Mouse (Mus musculus) kidney, postnatal 14 days (tissue): Measurements from ENCODE around the gene Rnase12.

Experiments
- DNase-seq: peaks from one replicate; pipeline ENCODE4 v3.0.0; 2022; ENCODE audit warnings: mixed read lengths

Gene Rnase12

DNA sequence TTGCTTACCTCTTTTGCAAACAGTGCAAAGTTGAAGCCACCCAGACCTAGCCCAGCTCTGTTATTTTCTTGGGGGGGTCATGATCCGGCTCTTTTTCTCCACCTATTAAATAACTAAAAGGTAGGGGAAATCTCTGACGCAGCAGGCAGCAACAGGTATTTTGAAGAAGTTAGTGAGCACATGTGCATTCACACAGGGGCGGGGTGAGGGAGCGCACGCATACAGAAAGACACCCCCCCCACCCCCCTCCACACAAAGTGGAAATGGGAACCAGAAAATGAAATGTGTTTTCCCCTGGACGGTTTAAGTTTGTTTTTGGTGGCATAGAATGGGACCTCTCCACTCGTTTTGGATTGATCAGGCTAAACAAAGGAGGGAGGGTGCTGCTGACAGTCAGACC, 26.3 kb upstream of the Rnase12 start:
- DNase-seq = no peak

DNA sequence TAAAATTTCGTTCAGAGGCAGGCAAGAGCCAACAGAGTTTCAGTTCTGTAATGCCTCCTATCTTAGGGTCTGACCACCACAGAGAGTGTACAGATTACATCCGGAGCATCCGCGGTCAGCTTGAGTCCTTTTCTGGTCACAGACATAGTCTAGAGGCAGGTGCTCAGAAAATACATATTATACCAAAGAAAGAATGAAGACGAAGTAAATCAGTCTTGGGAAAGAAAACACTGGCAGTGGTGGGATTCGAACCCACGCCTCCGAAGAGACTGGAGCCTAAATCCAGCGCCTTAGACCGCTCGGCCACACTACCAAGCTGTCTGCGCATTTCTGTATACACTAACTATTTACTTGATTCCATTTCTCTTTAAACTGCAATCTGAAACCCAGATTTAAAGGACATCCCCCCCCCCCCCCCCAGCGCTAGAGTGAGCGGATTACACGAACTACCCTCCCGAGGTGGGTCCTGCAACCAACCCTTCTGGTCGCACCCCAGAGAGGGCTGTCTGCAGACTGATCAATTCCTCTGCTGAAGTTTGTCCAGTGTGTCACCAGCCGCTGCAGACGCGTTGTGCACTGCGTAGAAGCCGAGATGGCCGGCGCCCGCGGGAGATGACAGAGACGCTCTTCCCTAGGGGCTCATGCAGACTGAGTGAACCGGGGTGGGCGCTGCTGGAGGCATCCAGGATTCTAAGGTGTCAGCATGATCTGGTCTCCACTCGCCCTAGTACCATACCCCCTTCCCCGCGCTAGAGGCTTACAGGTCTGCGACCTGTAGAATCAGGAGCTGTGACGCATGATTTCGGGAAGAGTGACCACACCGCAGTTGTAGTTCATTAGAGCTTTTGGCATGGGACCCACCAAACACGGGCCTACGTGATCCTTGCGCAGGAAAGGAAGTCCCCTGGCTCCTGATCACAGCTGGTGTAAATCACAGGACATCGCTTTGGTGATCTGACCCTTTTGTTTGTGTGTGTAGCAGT, 25.4 kb upstream of the Rnase12 start:
- DNase-seq = peak; percentile 56

DNA sequence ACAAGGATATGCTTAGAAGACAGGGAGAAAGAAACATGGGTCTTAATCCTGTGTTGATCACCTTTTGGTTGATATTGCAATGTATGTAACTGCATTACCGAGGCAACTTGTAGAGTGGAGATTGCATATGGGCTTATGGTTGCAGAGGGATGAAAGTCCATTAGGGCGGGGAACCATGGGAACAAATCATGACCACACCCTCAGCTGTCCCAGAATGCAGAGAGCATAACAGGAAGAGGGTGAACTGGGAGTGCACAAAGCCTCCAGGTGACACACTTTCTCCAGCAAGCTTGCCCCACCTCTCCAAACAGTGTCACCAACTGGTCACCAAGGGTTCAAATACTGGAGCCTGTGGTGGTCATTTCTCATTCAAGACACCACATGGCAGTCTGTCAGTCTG, 23.6 kb upstream of the Rnase12 start:
- no peak for DNase-seq

DNA sequence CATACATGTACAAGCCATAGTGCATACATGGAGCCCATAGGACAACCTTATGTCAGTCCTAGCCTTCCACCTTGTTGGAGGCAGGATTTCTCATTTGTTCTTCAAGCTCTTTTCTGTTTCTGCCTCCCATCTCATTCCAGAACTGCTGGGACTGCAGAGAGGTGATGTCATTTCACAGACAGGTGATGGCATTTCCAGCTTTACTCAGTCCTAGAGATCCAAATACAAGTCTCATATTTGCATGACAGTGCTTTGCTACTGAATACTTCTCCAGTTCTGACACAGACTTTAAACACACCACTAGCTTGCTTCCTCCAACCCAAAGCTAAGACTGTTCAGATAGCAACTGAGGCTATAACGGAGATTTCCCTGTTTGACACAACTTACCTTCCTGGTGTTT, 21.7 kb upstream of the Rnase12 start:
- DNase-seq = no peak

DNA sequence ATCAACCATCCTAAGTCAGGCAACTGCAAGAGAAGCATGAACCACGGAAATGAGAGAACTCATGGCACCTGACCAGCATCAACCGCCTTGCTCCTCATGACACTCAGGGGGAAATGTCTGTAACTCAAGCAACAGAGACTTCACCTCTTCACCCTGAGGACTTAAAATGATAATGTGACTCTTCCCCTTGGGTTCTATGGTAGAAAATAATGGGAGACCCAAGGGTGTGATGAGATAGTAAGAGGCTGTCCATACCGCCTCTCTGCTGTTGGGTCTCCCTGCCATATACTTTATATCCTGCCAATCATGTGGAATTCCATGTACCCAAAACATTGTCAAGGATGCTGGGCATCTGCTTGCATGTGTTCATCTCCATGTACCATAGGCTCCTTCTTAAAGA, 16.9 kb upstream of the Rnase12 start, which contains the start of gene Olfr750:
Olfr750 (minus strand) TSS at position 101 of the 400 bp plus-strand sequence.
- no peak for DNase-seq

DNA sequence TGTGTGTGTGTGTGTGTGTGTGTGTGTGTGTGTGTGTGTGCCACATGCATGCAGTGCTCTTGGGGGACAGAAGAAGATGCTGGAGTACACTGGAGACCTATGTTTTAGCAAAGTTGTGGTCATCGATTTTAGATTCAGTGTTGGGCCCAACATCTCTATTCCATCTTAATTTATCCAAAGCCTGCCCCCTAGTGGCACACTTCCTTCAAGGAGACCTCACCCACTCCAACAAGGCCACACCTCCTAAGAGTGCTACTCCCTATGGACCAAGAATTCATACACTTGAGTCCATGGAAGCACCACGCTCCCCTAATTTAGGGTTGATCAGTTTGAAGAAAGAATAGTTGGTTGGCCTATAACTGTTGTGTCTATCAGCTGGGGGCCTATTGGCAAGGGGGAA, 12.2 kb upstream of the Rnase12 start:
- DNase-seq = peak; percentile 28

DNA sequence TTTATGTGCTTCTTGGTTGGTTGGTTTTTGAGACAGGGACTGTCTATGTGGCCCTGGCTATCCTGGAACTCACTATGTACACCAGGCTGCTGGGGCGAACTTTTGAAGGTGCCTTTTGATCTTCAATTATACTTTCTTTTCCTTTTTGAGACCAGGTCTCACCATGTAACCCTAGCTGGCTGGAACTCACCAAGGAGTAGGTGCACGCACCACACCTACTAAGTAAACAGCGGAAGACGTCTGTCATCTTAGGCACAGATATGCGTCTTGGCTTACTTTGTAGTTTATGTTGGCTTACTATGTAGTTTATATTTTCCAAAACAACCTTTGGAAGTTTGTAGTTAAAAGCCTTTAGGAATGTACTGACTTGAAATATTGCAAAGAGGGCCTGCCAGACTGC, 11.5 kb upstream of the Rnase12 start:
- DNase-seq = no peak

DNA sequence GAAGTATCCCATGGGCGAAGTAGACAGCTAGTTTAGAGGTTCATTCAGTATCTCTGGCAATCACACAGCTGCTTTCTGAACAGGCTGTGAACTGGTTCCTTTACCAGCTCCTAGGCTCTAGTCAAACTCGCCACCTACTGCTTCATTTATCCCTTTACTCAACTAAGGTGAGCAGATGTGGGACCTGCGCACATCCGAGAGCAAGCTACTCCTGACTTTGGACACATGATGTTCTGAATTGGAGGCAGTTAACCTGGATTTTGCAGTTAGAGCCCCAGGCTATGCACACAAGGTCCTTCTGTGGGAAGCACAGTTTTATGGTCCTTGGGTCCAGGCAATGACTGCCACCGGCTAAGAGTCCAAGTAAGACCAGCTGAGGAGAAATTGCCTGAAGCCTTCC, 3.3 kb upstream of the Rnase12 start:
- DNase-seq = no peak

DNA sequence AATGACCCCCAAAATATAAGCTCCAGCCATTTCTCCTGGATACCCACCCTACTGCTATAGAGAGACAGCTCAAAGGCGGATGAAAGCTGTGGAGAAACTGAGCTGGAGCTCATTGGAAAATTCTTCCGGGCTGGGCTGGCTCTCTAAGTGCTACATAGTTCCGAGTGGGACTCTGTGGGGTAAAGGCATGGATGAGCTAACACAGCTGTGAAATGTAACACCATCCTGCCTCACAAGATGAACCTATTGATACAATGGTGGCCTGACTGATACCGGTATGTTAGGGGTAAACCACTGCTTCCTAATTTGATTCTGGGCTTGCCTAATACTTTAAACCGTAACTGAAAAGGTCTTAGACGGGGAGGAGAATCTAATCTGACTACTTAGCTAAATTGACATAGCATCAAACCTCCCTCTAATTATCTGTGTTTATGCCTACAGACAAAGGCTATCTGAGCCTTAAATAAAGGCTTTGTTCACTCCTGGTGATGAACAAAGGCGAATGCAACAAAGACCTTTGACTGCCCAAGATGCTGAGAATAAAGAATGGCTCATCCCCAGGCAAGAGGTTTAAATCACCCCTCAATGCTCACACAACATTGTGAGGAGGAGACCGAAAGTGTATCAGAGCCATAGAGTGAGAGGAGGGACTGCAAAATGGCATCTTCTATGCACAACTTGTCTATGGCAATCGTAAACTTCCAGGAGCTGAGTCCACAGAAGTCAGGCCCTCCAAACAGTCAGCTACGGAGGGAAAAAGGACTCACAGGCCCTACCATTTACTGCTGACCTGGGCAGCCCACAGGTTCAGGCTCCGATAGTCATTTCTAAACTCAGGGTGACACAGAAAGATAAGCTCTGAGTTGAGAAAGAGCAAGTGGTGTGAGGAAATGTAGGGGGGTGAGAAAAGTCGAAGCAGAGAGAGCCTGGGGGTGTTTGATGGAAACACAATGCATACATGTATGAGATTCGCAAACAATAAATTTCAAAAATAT, 2.9 kb downstream of the Rnase12 start:
- DNase-seq = no peak

DNA sequence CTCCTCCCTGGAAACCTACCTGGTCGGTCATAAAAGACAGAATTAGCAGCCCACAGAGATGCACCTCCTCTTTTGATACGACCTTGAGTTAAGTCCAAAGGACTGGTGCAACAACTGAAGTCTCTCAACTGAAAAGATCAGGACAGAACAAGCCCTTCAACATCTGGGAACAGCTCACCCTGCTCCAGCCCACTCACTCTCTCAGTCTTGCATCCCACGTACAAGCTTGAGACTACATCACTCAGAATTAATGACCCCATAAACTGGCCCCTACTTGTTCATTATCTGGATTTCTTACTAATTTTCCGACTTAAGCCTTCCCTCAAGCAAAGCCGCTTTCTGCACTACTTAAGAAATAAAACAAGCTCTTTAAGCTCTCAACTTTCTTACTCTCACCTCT, 4.3 kb downstream of the Rnase12 start:
- no peak for DNase-seq

DNA sequence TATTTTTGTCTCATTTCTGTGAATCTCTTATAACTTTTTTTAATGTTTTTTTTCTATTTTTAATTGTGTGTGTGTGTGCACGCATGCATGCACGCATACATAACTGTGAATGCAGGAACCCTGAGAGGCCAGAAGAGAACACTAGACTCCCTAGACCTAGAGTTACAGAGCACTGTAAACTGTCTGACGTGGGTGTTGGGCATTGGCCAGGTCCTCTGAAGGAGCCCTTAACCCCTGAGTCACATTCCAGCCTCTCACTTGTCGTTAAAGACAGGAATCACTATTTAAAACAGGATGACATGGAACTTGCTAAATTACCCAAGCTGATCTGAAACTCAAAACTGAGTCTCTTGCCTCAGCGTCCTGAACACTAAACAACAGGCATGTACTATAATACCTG, 5.5 kb downstream of the Rnase12 start:
- DNase-seq = no peak

DNA sequence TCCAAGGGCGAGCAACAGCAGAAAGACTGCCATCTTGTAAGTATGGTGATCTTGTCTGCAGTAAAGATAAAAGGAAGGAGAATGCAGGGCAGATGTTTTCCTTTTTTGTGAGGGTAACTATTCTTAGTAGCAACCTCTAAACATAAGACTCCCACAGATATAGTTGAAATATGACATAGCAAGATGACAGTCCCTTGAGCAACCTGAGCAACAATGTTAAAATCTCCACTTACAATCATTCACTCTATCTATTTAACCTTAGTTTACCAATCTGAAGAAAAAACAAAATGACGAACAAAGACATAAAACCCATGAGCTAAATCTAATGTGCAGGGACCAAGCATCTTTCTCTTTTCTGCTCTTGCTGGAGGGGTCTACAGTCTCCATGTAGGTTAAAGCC, 7.4 kb downstream of the Rnase12 start, which contains the start of gene Rnase11:
Rnase11 (minus strand) TSS at position 101 of the 400 bp plus-strand sequence.
- DNase-seq = no peak

DNA sequence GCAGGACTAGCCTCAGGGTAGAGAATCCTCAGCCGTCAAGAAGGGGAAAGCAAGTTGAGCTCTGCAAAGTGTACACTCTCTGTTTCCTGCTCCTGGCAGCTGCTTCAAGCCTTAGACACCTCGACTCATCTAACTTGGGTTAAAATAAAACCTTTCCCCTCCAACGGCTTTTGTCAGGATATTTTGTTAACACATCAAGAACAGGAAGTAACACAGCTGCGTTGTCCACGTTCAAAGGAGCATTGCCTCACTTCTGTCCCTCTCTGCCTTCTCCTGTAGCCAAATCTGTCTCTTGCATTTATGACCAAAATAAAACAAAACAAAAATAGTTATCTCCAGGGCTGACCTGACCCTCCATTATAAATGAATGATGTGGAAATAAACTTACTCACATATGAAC, 9.6 kb downstream of the Rnase12 start:
- no peak for DNase-seq

DNA sequence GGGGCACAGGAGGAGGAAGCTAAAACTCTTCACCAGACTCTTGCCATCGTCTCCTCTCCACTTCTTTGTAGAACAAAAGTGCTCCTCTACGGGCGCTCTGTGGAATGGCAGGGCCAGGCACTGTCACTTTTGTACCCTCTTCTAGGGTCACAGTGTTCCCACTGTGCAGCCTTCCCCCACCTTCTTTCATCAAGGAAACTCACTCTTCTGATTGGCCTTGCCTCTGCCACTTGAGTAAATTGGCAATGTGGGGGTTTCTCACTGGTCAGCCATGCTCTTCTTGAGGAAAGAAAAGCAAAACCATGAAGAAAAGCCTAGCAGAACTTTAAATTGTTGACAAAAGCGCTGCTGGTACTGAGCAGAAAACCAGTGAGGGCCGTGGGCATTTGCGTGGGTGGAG, 15.7 kb downstream of the Rnase12 start, which contains the start of gene Rnase9:
Rnase9 (minus strand) TSS at position 101 of the 400 bp plus-strand sequence.
- DNase-seq = no peak

DNA sequence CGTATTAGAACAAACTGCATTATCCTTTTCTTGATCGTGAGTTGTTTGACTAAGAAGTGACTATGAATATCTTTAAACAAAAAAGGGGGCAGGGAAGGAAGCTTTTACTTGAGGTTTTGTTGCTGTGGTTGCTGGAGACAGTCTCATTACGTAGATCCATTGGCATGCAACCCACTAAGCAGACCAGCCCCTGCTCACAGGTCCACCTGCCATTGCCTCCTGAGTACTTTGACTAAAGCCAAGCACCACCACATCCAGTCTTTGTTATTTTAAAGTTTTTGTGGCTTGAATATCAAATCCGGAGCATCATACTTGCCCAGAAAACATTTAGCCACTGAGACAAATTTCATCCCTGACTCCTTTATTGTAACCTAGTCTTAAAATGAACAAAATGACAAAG, 21.2 kb downstream of the Rnase12 start:
- DNase-seq = no peak

DNA sequence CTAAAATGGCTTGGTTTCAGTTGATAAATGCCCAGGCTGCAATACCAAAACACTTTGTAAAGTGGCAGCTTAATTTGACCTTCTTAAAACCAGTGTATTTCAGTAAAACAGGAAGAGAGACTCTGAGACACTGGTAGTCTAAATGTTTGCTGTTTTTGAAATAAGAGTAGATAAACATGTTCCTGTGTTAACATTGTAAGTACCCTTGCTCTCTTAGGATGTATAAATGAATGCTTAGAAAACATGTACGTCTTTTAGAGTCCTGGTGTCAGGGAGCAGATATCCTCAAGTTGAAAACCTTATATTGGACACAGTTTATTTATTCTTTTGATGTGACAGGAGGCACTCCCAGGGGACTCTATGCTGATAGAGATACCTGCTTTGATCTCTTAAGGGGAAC, 22.3 kb downstream of the Rnase12 start:
- no peak for DNase-seq

DNA sequence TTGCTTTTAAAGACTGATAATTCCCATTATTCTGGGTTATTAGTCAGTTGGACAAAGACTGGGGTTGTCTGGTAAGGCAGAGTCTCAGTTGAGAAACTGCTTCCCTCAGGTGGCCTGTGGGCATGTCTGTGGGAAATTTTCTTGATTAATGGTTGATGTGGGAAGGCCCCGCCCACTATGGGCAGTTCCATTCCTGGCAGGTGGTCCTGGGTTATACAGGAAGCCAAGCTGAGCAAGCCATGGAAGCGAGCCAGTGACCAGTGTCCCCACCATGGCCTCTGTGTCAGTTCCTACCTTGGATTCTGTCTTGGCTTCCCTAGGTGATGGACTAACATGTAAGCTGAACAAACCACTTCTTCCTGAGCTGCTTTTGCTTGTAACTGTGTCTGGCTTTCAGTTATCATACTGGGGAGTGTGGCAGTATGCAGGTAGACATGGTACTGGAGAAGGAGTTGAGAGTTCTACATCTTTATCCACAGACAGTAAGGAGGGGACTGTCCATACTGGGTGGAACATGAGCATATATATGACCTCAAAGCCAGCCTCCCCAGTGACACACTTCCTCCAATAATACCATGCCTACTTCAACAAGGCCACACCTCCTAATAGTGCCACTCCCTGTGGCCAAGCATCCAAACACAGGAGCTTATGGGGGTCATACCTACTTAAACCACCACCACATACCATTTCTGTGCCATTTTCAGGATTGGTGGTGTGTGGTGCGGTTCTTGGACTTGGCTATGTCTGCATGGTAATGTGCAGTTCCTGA, 29.9 kb downstream of the Rnase12 start:
- DNase-seq = no peak

DNA sequence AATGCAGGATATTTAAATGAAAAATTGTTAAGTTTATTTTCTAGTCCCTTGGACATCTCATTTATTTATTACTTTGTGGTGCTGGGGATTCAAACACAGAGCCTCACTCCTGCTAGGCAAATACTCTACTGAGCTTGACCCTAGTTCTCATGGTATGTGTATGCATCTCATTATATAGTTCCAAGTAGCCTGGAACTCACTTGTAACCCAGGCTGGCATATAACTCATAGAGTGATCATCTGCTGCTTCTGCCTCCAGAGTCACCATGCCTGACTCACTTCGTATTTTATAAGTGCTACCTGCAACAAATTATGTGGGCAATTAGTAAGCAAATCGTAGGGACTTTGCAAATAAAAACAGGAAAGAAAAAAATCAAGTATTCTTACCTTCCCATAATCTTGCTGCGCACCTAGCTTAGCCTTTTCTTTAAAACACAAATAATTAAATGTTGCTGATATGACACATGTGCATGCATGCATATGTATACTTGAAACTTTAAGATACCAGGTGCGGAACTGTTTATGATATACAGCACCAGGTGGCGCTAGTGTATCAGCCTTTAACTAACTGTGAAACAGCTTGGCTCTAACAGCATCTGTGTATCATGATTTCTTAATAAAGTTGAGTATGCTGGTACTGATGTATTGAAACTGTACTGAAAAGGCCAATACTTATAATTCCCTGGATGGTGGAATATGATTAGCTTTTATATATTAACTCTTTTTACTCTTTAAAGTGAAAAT, 30.9 kb downstream of the Rnase12 start:
- DNase-seq = peak; percentile 82

DNA sequence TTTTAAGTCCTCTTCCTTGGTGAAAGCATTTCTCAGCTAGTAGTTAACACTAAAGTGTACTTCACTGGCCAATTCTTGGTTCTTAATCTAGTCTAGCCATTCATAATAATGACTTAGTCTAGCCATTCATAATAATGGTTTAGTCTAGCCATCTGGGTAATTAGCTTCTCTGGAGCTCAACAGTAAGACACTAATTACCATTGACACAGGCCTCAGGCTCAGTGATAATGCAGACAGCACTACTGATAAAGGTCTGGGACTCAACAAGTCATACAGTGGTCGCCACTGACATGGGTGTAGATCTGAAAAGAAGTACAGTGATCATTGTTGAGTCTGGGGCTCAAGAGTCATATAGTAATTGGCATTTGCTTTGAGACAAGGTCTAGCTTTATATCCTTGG, 32.6 kb downstream of the Rnase12 start:
- no peak for DNase-seq

DNA sequence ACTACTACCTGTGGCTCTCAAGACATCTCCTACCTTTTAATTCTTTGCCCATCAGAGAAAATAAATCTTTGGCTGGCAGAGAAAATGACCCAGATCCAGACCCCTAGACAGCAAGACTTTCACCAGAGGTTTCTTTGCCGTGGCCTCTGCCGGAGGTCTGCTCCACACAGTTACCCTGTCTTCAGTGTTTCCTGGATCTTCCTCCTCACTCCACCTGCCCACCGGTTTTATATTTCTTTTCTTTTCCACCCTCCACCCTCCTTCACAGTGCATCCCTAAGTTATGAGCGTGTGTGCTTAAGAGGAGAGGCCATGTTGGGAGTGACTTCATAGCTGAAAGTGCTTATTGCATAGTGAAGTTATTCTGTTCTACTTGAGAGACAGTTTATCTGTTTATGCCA, 34.0 kb downstream of the Rnase12 start:
- no peak for DNase-seq

DNA sequence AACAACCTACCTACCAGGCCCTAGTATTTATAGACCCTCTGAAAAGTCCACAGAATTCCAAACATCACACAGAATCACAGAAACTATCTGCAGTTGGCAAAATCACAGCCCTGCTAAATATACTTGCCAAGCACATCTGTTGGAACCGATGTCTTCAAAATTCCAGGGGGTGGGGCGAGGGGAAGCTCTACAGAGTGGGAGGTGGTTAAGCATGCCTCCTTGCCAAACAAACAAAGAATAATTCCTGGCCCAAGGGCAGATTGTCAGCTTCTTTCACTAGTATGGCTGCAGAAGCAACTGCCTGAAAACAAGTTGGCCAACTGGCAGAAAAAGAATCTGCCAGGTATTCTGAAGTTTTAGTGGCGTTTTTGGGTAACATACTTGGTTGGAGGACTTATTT, 40.2 kb downstream of the Rnase12 start:
- DNase-seq = peak; percentile 30

DNA sequence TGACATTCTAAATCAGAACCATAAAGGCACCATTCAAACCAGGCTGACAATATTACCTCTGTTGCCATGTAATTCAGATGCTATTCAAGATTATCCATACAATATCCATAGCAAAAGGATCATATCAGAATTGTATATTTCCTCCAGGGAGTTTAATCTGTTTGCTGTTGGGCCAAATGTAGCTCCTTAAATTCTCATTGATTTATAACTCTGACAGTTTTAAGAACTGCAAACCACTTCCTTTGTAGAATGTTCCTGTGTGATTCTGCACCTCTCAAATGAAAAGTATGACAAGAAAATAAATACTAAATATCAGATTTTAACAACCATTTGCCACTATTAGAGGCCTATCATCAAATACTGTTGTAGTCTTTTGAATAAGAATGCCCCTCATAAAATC, 41.7 kb downstream of the Rnase12 start:
- DNase-seq = no peak
